Mouse (Mus musculus) B cell, adult 2 months (primary cell): Measurements from ENCODE around the gene Ago4.

ENCODE experiments used
- DNase-seq, 2 experiments: peaks; one replicate each; pipeline ENCODE4 v3.0.0; 2022

Gene Ago4

DNA sequence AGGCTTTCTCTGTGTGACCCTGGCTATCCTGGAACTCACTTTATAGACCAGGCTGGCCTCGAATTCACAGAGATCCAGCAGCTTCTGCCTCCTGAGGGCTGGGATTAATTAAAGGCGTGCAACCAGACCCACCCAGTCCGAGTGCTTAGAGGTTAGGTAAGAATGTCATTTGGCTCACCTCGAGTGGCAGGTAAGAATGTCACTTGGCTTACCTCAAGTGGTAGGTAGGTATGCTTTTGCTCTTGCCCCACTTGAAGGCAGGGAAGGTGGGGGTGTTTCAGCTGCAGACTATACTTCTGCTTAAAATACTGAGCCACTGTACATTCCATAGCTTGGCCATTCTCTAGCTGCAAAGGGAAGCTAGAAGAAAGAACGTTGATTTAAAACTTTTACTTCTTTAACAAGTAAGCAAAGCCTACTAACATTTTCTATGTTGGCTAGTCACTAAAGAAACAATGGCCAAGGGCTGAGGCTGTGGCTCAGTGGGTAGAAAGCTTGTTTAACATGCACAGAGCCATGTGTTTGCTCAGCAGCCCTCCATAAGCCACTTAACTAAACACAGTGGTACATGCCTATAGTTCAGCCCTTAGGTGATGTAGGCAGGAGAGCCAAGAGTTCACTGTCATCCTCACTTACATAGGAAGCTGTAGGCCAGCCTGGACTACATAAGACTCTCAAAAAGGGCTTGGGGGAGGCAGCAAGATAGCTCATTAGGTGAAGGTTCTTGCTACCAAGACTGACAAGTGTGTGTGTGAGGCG is 20.8 kb downstream of the Ago4 start:
- DNase-seq = no peak

DNA sequence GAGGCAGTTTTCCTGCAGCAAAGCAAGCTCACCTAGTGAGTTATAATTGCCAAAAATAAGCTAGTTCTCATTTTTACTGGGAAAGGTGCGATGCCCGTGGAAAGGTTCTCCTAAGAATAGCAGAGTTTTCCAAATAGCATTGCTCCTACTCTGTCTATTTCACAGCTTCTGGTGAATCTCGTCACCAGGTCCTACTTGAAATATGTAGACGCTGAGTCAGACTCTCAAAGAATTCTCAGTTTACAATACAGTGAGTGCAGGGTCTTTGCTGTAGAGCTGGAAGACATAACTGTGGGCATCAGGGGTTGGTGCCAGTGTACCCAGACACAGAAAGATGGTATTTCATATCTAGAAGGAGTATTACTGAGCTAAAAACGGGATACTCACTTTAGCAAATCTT is 22.3 kb downstream of the Ago4 start:
- DNase-seq = no peak

DNA sequence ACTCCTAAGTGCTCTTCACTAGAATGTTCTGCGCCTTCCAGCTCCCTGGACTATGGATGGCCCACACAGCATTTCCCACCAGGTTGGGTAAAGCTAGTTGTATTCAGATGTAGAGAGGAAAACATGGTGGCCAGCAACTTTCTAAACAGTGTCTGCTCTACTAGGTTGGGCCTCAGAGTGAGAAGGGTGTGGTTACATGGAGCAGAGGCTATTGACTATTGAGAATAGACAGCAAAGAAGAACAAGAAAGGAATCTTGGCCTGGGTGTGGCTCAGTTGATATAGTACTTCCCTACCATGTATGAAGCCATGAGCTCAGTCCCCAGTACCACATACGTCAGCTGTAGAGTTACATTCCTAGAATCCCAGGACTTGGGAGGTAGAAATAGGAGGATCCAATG is 24.2 kb downstream of the Ago4 start:
- DNase-seq = no peak

DNA sequence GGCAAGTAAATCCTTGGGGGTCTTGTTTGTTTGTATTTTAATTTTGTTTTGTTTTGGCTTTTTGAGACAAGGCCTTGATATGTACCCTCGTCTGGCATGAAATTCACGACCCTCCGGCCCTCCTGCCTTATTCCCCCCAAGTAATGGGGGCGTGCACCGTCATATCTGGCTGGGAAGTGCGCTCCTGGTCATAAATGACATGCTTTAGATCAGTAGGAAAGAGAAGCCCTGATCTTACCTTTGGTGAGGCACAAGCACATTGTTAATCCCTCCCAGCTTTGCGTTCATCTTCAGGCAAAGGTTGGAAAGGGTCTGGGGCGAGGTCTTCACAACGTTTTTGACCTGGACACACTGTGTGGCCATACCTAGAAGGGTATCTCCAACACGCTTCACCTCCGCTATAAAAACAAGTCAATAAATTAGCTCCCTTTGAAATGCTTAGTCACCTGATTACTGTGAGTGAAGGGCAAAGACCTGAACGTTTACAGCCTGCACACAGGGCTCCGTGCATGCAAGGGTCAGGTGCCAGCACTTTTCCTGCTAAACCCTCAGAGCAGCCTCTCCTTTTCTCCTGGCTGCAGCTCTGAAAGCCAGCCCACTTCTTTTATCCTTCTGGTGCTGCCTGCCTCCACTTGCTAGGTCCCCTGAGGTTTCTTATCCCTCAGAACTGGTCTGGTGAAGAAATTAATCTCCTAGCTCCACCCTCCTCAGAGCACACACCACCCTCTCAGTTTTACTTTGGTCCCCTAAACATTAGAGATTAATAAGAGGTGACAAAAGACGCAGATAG is 25.0 kb downstream of the Ago4 start:
- DNase-seq = no peak

DNA sequence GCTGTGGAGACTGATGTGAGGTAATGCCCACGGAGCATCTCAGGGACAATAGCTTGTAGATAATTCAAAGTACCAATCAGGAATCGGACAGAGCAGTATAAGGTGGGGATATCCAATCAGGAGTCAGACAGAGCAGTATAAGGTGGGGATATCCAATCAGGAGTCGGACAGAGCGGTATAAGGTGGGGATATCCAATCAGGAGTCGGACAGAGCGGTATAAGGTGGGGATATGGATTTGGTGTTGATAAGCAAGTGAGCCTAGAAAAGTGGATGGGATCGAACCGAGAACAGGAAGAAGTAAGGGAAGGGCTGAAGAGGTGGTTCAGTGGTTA is 30.3 kb downstream of the Ago4 start:
- DNase-seq = no peak

DNA sequence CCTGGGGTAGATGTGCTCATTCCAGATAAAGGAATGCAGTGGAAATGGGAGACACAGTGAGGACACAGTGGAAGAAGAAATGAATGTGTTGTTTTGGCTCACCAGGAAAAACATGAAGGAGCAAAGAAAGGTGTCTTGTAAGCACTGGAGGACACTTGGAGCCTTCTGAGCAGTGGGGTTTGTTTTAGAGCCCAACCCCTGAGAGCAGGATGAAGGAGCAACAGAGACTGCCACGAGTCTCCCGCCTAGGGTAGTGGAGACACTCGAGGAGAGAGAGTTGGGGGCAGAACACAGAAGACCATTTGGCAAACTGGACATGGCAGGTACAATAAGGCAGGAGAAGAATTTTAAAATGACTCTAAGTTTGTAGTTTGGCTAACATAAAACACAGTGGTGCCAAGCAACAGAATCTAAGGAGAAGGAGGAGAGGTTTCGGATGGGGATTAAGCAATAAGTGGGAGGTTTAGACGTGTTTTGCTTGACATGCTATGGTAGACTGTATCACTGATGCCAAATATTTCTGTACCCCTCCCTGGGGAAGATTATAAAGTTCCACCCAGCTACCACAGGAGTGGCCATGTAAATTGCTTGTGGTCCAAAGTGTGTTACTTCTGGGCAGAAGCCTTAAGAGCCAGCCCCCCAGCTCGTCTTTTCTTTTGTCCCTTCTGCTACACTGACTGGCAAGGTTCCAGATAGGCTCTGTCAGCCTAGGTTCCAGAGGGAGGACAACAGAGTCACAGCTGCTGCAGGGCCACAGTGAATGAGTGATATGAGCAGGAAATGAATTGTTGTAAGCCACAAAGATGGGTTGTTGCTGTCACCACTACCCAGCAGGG is 30.9 kb downstream of the Ago4 start:
- no peak for DNase-seq

DNA sequence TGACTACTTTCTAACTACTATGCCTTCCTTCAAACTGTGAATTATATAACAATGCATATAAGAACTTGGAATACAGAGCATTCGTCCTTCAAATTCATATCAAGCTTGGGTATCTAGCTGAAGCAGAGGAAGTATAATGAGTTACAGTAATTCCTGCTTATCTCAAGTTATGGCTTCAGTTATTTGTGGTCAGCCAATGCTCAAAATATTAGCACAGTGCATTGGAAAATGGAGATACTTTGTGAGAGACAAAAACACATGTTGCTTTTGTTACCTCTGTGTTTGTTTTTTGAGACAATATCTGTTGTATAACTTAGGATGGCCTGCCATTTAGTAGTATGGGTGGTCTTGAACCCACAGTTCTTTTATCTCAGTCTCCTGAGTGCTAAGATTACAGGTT is 34.7 kb downstream of the Ago4 start:
- DNase-seq = no peak

DNA sequence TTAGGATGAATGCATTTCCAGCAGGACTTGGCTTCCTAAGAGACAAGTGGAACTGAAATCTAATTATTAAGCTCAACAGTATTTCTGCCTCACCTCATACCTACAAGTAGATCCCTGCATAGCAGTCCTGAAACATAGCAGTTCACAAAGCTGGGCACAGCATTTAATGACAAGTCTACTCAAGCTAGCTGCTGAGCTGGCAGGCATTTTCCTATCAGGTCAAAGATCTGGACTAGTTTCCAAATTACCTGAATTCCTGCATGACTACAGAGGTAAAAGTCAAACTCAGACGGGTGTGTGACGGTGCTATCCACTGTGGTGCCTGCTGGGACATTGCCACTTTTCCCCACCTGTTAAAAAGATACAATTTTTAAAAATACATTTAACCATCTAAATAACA is 36.3 kb downstream of the Ago4 start:
- DNase-seq = no peak

DNA sequence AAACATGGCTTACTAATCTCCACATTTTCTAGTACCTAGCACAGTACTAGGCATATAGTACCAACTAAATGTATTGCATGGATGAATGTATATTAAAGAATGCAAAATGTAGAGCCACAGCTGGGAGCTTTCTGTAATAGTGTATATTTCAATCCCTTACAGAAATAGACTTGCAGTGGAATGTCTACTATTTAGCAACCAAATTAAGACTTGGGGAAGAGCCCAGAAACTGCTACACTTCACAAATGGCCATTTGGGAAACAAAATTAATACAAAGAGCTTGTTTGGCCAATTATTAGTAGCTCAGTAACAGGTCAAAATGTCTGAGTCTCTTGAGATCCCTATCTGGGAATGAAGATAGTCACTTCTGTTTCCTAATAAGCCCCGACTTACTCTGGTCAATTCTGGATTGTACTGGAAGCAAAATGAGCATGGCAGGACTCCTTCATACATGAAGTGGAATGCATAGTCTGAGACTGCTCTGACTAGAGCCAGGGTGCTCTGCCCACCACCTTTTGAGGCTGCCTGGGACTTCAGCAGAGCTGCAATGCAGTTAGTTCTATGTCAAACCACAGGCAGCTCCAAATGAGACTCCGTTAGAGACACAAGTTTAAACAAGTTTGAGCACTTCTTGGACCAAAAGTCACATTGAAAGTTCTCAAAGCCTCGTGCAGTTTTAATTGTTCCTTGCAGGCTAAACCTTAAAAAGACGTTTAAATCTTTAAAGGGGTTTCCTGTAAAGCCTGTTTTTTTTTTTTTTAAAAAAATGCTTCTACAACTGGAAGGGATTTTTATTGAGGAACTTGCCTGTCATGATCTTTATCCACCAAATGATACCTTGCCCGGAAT is 37.1 kb downstream of the Ago4 start:
- no peak for DNase-seq

DNA sequence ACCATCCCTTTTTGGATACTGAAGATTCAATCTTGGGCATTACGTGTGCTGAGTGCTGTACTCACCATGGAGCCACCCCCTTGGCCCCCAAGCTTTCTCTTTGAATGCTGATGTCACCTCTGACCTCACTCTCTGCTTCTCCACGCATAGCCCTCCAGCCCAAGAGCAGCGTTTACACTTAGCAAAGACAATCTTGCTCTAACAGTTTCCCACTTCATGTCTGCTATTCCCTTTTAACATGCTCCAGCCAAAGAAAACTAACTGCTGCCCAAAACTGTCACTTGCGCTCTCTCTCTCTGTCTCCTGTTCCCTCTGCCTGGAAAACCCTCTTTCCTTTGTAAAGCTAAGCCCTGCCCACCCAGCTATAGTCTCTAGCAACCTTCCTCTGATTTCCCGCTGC is 37.8 kb downstream of the Ago4 start:
- DNase-seq = no peak

DNA sequence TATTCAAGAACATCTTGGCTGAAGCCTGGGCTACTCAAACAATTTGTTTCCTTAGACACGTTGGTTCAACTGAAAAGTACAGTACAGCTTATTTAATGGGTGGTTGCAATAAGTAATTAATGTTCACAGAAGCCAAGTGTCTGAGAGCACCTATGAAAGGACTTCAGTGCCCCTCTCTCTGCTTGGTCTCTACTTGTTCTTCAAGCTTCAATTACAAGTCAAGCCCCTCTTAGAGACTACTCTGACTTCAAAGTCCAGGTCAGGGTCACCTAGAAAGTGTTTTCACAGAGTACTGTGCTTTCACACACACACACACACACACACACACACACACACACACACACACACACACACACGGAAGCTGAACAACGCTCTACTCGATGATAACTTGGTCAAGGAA is 39.9 kb downstream of the Ago4 start:
- no peak for DNase-seq

DNA sequence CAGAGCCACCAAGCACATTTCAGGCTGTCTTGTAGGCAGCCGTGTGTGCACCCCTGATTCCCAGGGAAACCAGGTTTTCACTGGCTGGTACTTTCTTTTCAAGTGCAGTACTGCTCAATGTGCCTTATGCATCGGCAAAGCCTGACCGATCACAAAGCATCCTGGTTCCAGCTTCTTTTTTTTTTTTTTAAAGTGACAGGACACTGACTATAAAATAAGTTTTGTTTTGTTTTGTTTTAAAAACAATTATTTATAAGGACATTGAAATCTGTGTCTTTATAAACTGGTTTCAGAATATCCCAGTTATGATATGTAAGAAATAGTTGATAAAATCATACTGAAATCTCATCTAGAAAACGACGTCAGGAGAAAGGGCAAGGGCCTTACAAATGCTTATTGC is 41.3 kb downstream of the Ago4 start:
- DNase-seq = no peak

DNA sequence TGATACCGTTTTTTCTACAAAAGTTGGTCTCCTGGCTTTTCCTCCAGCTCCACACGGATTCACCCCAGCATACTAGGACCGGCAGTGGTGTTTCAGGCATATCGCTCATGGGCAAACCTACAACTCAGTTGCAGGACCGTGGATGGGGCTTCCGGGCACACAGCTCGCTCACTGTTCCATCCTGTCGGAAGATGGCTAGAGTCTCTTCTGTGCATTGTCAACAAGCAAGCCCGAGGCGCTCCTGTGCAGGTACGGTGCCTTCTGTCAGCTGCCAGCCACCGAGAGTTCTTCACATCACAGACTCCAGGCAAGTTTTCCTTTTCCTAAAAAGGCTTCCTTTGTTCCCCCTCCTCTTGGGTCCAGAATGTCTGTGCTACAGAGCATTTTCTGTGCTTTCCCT is 42.5 kb downstream of the Ago4 start:
- no peak for DNase-seq

DNA sequence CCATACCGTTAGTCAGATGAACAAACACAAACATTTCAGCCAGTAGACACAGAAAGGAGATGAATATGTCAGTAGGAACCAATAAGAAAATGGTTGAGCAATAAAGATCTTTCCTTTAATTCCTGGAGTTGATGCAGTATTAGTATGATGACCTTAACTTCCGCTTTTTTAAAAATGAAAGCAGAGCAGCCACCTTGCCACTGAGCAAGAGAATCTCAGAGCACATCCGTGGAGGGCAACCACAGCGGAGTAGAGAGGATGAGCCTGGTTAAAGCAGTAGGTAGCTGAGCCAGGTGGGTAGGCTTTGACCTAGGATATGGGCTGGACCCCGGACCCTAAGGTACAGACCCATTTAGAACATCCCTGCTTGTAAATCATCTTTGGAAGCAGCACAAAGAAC is 43.5 kb downstream of the Ago4 start:
- DNase-seq = peak; percentile 26 to 32

DNA sequence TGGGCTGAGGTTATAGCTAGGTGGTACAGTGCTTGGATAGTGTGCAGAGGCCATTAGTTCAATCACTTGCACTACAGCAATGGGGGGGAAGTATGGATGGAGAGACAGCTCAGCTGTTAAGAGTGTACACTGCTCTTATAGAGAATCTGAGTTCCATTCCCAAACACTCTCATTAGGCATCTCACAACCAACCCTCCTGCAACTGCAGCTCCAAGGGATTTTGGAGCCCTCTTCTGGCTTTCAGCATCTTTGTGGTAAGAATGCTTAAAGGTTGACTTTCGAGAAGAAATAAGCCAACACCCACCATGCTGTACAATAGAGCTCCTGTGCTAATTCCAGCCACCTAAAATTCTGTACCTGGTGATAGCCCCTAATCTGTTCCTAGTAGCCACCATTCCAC is 47.1 kb downstream of the Ago4 start:
- no peak for DNase-seq

DNA sequence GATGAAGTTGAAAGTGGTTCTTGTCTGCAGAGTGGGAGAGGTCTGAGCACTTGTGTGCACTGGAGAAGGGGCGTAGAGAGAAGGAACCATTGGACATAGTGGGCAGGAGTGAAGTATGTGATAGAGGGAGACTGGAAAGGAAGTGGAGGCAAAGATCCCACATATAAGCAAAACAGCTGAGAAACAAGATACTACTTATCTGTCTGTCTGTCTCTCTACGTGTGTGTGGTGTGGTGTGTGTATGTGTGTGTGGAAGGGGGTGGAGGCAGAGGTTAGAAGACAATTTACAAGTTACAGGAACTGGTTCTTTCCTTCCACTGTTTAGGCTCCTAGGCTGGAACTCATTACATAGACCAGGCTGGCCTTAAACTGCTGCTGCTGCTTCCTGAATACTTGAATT is 48.2 kb downstream of the Ago4 start:
- DNase-seq = no peak

DNA sequence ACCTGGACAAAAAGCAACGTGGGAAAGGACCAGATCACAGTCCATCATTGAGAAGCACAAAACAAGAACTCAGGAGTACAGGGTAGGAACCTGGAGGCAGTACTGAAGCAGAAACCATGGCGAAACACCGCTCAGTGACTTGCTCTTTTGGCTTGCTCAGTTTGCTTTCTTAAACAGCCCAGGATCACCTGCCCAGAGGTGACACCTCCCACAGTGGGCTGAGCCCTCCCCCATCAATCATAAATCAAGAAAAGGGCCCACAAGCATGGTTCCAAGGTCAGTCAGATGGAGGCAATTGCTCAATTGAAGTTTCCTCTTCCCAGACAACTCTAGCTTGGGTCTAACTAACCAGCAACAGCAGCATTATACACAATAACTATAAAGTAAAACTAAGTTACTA is 49.4 kb downstream of the Ago4 start:
- DNase-seq = no peak

DNA sequence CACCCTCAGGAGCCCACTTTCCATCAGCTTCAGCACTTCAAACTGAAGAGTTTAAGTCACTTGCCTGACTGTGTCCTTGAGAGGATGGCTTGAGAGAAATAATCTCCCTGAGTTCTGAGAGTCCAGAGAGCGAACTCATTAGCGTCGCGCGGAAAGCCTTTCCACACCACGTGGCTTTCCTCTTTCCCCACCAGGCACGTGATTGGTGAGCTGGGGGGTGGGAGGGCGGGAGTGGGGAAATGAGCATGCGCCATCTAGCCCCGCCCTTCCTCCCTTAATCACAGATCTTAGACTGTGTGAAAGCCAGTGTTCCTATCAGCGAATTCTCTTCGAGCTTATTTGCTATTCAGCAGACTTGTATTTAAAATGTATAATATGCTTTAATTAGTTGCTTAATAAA is 50.3 kb downstream of the Ago4 start:
- DNase-seq = no peak

DNA sequence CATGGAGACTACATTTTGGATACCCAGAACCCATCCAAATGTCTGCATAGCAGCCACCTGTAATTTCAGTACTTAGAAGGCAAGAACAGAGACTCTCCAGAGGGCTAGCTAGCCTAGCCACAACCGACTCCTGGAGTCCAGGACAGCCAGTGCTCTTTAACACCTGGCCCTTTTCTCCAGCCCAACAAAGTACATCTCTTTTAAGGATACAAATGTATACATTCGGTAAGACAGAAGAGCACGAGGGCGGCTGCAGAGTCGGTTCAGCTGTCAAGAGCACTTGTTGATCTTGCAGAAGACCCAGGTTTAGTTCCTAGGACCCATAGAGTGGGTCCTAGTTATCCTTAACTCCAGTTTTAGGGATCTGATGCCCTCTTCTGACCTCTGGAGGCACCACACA is 51.8 kb downstream of the Ago4 start:
- DNase-seq = no peak

DNA sequence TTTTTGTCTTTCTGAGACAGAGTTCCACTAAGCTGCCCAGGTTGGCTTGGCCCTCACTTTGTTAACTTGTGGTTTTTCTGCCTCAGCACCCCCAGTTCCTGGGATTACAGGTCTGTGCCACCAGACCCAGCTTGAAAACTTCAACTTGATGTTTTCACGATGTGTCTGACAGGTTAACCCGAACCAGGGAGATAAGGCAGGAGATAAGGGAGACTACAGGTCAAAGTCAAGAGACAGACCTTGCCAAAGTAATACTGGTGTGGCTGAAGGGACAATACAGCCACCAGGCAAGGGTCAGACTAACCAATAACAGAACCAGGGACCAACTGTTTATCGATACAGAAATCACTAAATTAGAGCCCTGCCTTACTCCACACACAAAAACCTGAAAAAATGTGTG is 53.0 kb downstream of the Ago4 start:
- DNase-seq = no peak

DNA sequence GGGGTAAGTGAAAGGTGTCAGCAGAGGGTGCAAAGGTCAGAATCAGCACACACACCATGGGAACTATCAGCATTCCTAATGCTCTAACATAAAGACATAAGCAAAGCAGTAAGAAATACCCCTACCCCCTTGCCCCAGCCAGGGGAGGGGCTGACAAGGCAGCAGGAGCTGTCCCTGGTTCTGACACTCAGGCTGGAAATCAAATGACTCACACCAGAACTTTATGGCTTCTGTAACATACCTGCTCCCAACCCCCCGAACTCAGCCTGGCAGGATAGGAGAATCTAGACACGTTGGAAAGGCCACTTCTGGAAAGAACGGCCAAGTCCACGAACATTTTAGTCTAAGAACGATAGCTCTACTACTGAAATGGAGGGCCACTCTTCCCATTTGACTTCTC is 60.2 kb downstream of the Ago4 start:
- DNase-seq = no peak

DNA sequence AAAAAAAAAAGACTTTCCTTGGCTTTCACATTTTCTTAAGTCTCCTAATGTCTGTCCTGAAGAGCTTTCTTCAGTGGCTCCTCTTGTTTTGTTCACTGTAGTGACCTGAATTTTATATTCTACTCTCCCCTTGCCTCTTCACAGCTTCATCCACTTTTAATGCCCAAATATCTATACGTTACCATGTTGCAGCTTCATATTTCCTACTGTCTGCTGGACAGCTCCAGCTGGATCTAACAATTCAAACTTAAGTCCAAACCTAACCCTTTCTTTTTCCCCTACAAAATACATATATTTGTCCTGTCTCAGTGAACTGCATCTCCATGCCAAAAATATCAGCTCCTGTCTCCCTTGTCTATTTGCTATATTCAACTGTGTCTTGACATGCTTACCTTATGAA is 63.9 kb downstream of the Ago4 start:
- no peak for DNase-seq

DNA sequence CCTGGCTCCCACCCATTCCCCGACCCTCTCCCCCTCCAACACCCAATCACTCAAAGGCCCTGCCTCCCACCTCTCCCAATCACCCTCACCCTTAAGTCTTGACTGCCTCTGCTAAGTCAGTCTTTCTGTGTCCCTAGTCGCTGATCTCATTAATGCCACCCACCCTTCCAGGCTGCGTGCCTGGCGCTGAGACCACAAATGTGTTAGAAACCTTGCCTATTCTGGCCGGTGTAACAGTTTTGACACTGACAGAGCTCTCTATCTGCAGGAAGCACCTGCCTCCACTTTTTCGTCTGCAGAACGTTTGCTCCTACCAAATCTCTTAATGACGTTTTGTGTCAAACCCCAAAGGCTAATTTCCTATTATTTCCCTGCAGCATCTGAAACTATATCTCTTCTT is 64.3 kb downstream of the Ago4 start:
- DNase-seq = no peak
